Mouse (Mus musculus): ENCODE results near the gene Eipr1. TPM values are rescaled to one million over a fixed set of nuclear protein-coding genes. Genes with fewer than 3 reads are reported as not detected.
"Not testable (repeated sequence)": the region's sequence is repeated elsewhere in the genome, so short reads cannot be mapped to it uniquely, and the experiment has no call there.

The Eipr1 gene
- polyA plus RNA-seq, 1 experiment from 2014 or later = 76.9 TPM

DNA sequence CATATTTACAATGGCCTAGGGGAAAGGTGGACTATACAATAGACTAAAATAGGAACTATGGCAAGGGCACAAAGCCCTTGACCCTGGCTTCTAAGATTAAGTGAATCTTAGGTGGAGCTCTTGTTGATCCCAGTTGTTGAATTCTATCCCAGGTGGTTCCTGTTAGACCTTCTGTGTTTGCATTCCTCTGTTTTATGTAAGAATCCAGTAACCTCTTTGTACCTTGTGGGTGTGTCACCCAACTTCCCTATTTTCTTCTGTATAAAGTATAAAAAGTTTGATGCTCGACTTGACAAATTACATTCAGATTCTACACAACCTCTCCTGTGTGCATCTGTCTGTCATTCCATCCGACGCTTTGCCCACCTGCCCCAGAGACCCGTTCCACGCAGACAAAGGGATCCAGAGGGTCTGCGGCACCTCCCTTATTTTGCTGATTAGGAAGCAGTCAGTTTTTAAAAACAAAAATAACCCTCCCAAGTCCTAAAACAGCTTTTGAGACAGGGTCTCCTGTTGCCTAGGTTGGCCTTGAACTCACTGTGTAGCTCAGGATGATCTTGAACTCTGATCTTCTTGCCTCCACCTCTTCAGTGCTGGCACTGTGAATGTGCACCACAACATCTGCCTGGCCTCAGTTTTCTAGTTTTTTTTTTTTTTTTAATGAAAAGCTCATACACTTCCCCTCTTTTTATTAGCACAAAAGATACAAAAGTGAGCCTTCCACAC is 17.9 kb upstream of the Eipr1 start:
- H3K27me3 ChIP-seq; H3K4me2 ChIP-seq; H3K4me1 ChIP-seq (replicated peaks); H3K27ac ChIP-seq; H3K9me3 ChIP-seq; H3K4me3 ChIP-seq; ATAC-seq (ENCODE audit: low FRiP score); H3K9ac ChIP-seq: not testable (repeated sequence)
- H3K36me3 ChIP-seq = peaks cover 71% of the 10 kb centered on the region
- 96% methylated on average over 6 of the region's 6 CpGs for WGBS

DNA sequence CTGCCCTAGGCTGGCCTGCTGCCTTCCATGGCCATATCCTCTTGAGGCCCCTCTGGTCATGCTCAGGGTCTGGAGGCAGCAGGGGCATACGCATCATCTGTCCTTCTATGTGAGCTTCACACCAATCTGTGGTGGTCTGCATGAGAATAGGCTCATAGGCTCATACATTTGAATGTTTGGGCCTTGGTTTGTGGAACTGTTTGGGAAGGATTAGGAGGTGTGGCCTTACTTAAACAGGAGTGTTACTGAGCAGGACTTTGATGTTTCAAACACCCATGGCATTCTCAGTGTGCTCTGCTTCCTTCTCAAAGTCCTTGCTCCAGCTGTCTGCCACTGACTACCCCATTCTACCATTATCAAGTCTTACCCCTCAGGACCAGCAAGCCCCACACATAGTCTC is 17.3 kb upstream of the Eipr1 start:
- ATAC-seq (ENCODE audit: low FRiP score) = no peak
- WGBS = 94% methylated on average over 1 of the region's 1 CpGs
- Histone ChIP-seq H3K9me3 (no peaks in the 10 kb centered on the region), H3K27me3 (no peaks in the 10 kb centered on the region), H3K27ac (no peak overlapping the region), H3K9ac (no peak overlapping the region), H3K4me1 (replicated peaks) (no peaks in the 10 kb centered on the region), H3K4me3 (no peak overlapping the region), H3K4me2 (no peak overlapping the region), H3K36me3 (peaks cover 68% of the 10 kb centered on the region)

DNA sequence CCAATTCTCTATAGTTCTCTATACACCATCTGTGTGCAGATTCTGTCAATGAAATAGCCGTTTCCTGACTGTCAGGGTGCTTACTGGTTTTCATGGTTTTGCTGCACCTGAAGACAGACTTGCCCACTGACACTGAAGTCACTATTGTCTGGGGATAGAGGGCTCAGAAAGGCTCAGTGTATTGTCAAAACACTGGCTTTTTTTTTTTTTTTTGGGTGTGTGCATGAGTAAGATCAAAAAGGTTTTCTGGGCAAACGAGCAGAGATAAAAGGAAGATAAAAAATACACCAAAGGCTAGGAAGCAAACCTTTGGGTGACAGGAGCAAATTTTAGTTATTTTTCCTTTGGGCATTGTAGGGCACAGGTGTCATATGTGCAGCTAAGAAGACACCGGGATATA is 16.3 kb upstream of the Eipr1 start:
- Histone ChIP-seq H3K9ac (no peak overlapping the region), H3K4me1 (replicated peaks) (no peaks in the 10 kb centered on the region), H3K4me3 (no peak overlapping the region), H3K27me3 (no peaks in the 10 kb centered on the region), H3K36me3 (peaks cover 64% of the 10 kb centered on the region), H3K27ac (no peak overlapping the region), H3K9me3 (no peaks in the 10 kb centered on the region), H3K4me2 (no peak overlapping the region)
- WGBS = 92% methylated on average over 3 of the region's 3 CpGs
- ATAC-seq (ENCODE audit: low FRiP score) = no peak

GRCm38 (mm10) chr12:28743328-28743727 is 8.3 kb upstream of the Eipr1 start:
- Histone ChIP-seq H3K4me1 (replicated peaks) (peaks cover 24% of the 10 kb centered on the region), H3K9ac (no peak overlapping the region), H3K27me3 (no peaks in the 10 kb centered on the region), H3K36me3 (peaks cover 44% of the 10 kb centered on the region), H3K9me3 (no peaks in the 10 kb centered on the region), H3K4me3 (no peak overlapping the region), H3K27ac (0 out of 2 replicates have a peak overlapping the region, but pooled peaks have one; percentile 37), H3K4me2 (no peak overlapping the region)
- no peak for ATAC-seq (ENCODE audit: low FRiP score)
- 86% methylated on average over 3 of the region's 3 CpGs for WGBS

- H3K4me3 ChIP-seq = peak within 1 kb of the TSS; percentile 88
- H3K4me2 ChIP-seq = peak within 1 kb of the TSS; percentile 98
- H3K36me3 ChIP-seq = peaks cover 21% of the 10 kb centered on the region
- H3K27me3 ChIP-seq = no peaks in the 10 kb centered on the region
- 2% methylated on average over 41 of the region's 41 CpGs for whole genome bisulfite sequencing
- peak; percentile 90 for ATAC-seq (ENCODE audit: low FRiP score)
- peaks cover 52% of the 10 kb centered on the region for H3K4me1 ChIP-seq (replicated peaks)
- H3K9ac ChIP-seq = peak within 1 kb of the TSS; percentile 86
- no peaks in the 10 kb centered on the region for H3K9me3 ChIP-seq
- H3K27ac ChIP-seq = peak within 1 kb of the TSS; percentile 79
These were observed 1.5 kb upstream of the Eipr1 start, which contains the start of gene Trappc12 for GRCm38 (mm10) chr12:28750021-28750633. Trappc12 (minus strand) TSS chr12:28750472.

- H3K36me3 ChIP-seq = peaks cover 14% of the 10 kb centered on the region
- H3K4me2 ChIP-seq = peak overlapping the region; percentile 98
- no peak overlapping the region for H3K9ac ChIP-seq
- H3K4me3 ChIP-seq = no peak overlapping the region; the same call in 1 of the 2 replicates
- H3K9me3 ChIP-seq = no peaks in the 10 kb centered on the region
- H3K27ac ChIP-seq = peak overlapping the region; percentile 79
- WGBS = 94% methylated on average over 5 of the region's 5 CpGs
- ATAC-seq (ENCODE audit: low FRiP score) = no peak
- peaks cover 45% of the 10 kb centered on the region for H3K4me1 ChIP-seq (replicated peaks)
- no peaks in the 10 kb centered on the region for H3K27me3 ChIP-seq
These were observed 727 bp upstream of the Eipr1 start for GRCm38 (mm10) chr12:28750876-28751275.

GRCm38 (mm10) chr12:28756019-28756418 is 4.4 kb downstream of the Eipr1 start:
- no peak for ATAC-seq (ENCODE audit: low FRiP score)
- no peak overlapping the region for H3K4me2 ChIP-seq
- H3K9me3 ChIP-seq = no peaks in the 10 kb centered on the region
- H3K36me3 ChIP-seq = peaks cover 6% of the 10 kb centered on the region; the same call in 1 of the 2 replicates
- 85% methylated on average over 4 of the region's 4 CpGs for WGBS
- no peak overlapping the region for H3K27ac ChIP-seq
- H3K27me3 ChIP-seq = no peaks in the 10 kb centered on the region
- H3K4me1 ChIP-seq (replicated peaks) = peaks cover 26% of the 10 kb centered on the region
- H3K4me3 ChIP-seq = no peak overlapping the region
- no peak overlapping the region for H3K9ac ChIP-seq

DNA sequence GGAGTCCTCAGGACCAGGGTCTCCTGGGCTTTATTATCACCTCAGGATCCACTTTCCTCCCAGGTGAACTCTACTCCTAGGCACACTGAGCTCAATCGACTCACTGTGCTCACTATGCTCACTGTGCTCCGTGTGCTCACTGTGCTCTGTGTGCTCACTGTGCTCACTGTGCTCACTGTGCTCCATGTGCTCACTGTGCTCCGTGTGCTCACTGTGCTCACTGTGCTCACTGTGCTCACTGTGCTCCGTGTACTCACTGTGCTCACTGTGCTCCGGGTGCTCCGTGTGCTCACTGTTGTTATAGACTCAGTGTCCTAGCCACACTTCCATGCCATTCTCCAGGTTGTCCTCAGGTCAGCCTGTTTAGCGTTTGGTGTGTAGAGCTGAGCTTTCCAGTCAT is 18.4 kb downstream of the Eipr1 start:
- peaks cover 26% of the 10 kb centered on the region for H3K36me3 ChIP-seq
- no peak overlapping the region for H3K27ac ChIP-seq
- WGBS = 94% methylated on average over 7 of the region's 7 CpGs
- ATAC-seq (ENCODE audit: low FRiP score) = no peak
- no peak overlapping the region for H3K9ac ChIP-seq
- H3K27me3 ChIP-seq = no peaks in the 10 kb centered on the region
- H3K4me1 ChIP-seq (replicated peaks) = peaks cover 12% of the 10 kb centered on the region
- no peak overlapping the region for H3K4me2 ChIP-seq
- H3K9me3 ChIP-seq = no peaks in the 10 kb centered on the region
- H3K4me3 ChIP-seq = no peak overlapping the region

DNA sequence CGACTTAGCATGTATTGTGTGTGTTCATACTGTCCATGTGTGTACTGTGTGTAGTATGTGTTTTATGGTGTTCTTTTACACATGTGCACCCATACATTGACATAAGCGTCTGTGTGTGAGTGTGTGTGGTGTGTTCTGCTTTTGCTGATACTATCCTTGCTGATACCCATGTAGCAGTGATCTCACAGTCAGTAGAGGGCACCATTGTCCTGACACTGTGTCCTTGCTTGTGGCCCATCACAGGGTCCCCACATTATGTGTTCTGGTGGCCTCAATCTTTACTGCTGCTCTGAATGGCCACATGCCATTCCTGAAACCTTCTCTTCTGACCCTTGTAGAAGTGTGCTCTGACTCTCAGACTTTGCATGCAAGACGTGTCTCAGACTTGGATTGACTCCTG is 22.2 kb downstream of the Eipr1 start:
- no peak overlapping the region for H3K27ac ChIP-seq
- peaks cover 20% of the 10 kb centered on the region for H3K4me1 ChIP-seq (replicated peaks)
- peaks cover 11% of the 10 kb centered on the region for H3K36me3 ChIP-seq
- H3K27me3 ChIP-seq = no peaks in the 10 kb centered on the region
- 88% methylated on average over 3 of the region's 3 CpGs for WGBS
- no peak for ATAC-seq (ENCODE audit: low FRiP score)
- H3K4me3 ChIP-seq = no peak overlapping the region
- H3K9me3 ChIP-seq = no peaks in the 10 kb centered on the region
- no peak overlapping the region for H3K4me2 ChIP-seq
- H3K9ac ChIP-seq = no peak overlapping the region

GRCm38 (mm10) chr12:28775120-28775519 is 23.5 kb downstream of the Eipr1 start:
- no peak for ATAC-seq (ENCODE audit: low FRiP score)
- Histone ChIP-seq H3K9me3 (no peaks in the 10 kb centered on the region), H3K4me1 (replicated peaks) (peaks cover 24% of the 10 kb centered on the region), H3K9ac (no peak overlapping the region), H3K27ac (peak overlapping the region; percentile 19), H3K4me2 (no peak overlapping the region), H3K4me3 (no peak overlapping the region), H3K27me3 (no peaks in the 10 kb centered on the region), H3K36me3 (peaks cover 5% of the 10 kb centered on the region)
- 33% methylated on average over 8 of the region's 8 CpGs for WGBS

GRCm38 (mm10) chr12:28775627-28776026 is 24.0 kb downstream of the Eipr1 start:
- no peaks in the 10 kb centered on the region for H3K27me3 ChIP-seq
- peaks cover 29% of the 10 kb centered on the region for H3K4me1 ChIP-seq (replicated peaks)
- H3K4me3 ChIP-seq = no peak overlapping the region
- 87% methylated on average over 6 of the region's 6 CpGs for WGBS
- no peak for ATAC-seq (ENCODE audit: low FRiP score)
- H3K27ac ChIP-seq = no peak overlapping the region
- H3K9ac ChIP-seq = no peak overlapping the region
- H3K36me3 ChIP-seq = 0 out of 2 replicates have a peak, but pooled peaks cover under 1% of the 10 kb centered on the region
- H3K9me3 ChIP-seq = no peaks in the 10 kb centered on the region
- no peak overlapping the region for H3K4me2 ChIP-seq

GRCm38 (mm10) chr12:28780180-28780579 is 28.6 kb downstream of the Eipr1 start:
- Histone ChIP-seq H3K27ac (peak overlapping the region; percentile 67), H3K27me3 (no peaks in the 10 kb centered on the region), H3K36me3 (no peaks in the 10 kb centered on the region), H3K9ac (no peak overlapping the region), H3K9me3 (no peaks in the 10 kb centered on the region), H3K4me3 (no peak overlapping the region), H3K4me2 (no peak overlapping the region), H3K4me1 (replicated peaks) (peaks cover 49% of the 10 kb centered on the region)
- 62% methylated on average over 7 of the region's 7 CpGs for WGBS
- 0 out of 2 replicates have a peak, but pooled peaks have one; percentile 8 for ATAC-seq (ENCODE audit: low FRiP score)

- H3K9me3 ChIP-seq = no peaks in the 10 kb centered on the region
- ATAC-seq (ENCODE audit: low FRiP score) = no peak
- WGBS = 96% methylated on average over 3 of the region's 3 CpGs
- no peak overlapping the region for H3K9ac ChIP-seq
- no peaks in the 10 kb centered on the region for H3K36me3 ChIP-seq
- no peaks in the 10 kb centered on the region for H3K27me3 ChIP-seq
- no peak overlapping the region for H3K27ac ChIP-seq
- no peak overlapping the region for H3K4me2 ChIP-seq
- peaks cover 56% of the 10 kb centered on the region for H3K4me1 ChIP-seq (replicated peaks)
- no peak overlapping the region for H3K4me3 ChIP-seq
These were observed 31.0 kb downstream of the Eipr1 start for GRCm38 (mm10) chr12:28782637-28783036.

Measured in hindbrain, embryonic 13.5 days (tissue).